ENCODE assay signal across 14 mouse cellular contexts in genomic region chr7:75899954-75900353, GRCm38 (mm10).
"Had no signal": no experiment of that assay in that cellular context is flagged by ENCODE, and none has a peak within 500 bp of the region (broad histone marks: within the 10 kb centered on the region; RNA-seq: fewer than 3 reads in every experiment).

No protein-coding gene starts in this region.

- H3K4me2 ChIP-seq: lung, embryonic 14.5 days; midbrain, embryonic 11.5 days; midbrain, embryonic 13.5 days; midbrain, embryonic 15.5 days; neural tube, embryonic 12.5 days; stomach, embryonic 15.5 days had no signal

- H3K27ac ChIP-seq: macrophage; midbrain, embryonic 13.5 days; midbrain, embryonic 15.5 days; neural tube, embryonic 12.5 days; stomach, embryonic 15.5 days; stomach, postnatal 0 days had no signal

- H3K27me3 ChIP-seq: megakaryocyte, embryonic 14.5 days; midbrain, embryonic 13.5 days; midbrain, embryonic 15.5 days; neural tube, embryonic 12.5 days; stomach, embryonic 15.5 days had no signal

- H3K4me1 ChIP-seq: midbrain, embryonic 13.5 days; midbrain, embryonic 15.5 days; neural tube, embryonic 12.5 days; stomach, embryonic 15.5 days had no signal

- H3K9ac ChIP-seq: lung, embryonic 14.5 days; midbrain, embryonic 13.5 days; midbrain, embryonic 15.5 days; neural tube, embryonic 12.5 days; stomach, embryonic 15.5 days had no signal

- H3K36me3 ChIP-seq: midbrain, embryonic 13.5 days; midbrain, embryonic 15.5 days; neural tube, embryonic 12.5 days; stomach, embryonic 15.5 days had no signal

- H3K9me3 ChIP-seq: megakaryocyte, embryonic 14.5 days; midbrain, embryonic 13.5 days; midbrain, embryonic 15.5 days; neural tube, embryonic 12.5 days; stomach, embryonic 15.5 days had no signal

- ATAC-seq: midbrain, embryonic 13.5 days; midbrain, embryonic 15.5 days had no signal

- H3K4me3 ChIP-seq: megakaryocyte, embryonic 14.5 days; midbrain, embryonic 13.5 days; midbrain, embryonic 15.5 days; neural tube, embryonic 12.5 days; stomach, embryonic 15.5 days had no signal

- DNase-seq: lung, embryonic 14.5 days; lung, postnatal 10 days; right cerebral cortex, postnatal 14 days; thymus, adult 2 months; thymus, postnatal 25 days; thymus, postnatal 4 days had no signal
